Mouse (Mus musculus) ovary, adult 18-20 months (tissue): ENCODE measurements around the gene Arhgap28.

Experiments
- DNase-seq: peaks from one replicate; pipeline ENCODE4 v3.0.0; 2022; ENCODE audit warnings: low spot score, mixed read lengths

Gene Arhgap28

DNA sequence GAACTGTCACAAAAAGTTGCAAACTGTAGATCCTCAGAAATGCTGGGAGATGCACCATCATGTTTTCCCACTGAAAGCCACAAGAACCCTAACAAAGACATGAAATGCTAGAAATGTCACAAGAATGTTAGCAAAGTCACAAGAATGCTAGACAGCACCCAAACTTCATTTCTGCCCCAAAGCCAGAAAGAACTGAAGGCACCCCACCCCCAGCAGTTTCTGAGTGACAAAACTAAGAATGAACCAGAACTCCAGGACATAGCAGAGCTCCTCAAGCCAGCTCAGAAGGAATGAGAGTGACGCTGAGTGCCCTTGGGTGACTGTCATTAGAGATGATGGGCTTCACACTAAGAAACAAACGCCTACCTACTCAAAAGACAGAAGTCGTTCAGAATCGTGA is 68.4 kb downstream of the Arhgap28 start:
- no peak for DNase-seq

DNA sequence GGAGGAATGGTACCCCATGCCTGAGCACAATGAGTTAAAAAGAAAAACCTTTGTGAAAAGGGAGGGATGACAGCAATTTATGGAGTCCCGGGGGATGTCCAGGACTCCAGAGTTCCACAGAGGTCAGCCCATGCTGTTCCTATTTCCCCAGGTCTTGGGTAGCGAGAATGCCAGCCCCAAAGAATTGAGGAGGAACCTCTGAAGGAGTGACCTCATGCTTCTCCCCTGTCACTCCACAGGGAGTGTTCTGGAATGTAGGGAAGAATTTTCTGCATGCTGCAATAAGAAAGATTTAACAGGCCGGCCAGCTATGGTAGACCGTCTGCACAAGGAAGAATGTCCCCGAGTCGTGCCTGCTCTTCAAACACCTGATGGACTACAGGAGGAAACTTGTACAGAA is 72.5 kb downstream of the Arhgap28 start:
- DNase-seq: no peak

DNA sequence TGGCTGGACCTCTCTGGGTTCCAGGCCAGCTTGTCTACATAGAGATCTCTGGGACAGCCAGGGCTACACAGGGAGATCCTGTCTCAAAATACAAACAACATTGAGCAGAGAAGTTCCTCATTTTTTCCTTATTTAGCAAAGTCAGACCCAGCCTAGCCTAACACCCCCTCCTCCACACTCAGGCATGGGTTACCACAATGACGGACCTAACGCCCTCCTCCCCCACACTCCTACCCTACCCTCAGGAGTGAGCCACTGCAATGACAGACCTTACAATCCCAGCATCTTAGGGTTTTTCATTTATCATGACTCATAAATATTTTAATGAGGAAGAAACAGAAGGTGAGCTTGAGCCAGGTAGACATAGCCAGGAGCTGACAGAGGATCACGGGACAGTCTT is 73.0 kb downstream of the Arhgap28 start:
- no peak for DNase-seq

DNA sequence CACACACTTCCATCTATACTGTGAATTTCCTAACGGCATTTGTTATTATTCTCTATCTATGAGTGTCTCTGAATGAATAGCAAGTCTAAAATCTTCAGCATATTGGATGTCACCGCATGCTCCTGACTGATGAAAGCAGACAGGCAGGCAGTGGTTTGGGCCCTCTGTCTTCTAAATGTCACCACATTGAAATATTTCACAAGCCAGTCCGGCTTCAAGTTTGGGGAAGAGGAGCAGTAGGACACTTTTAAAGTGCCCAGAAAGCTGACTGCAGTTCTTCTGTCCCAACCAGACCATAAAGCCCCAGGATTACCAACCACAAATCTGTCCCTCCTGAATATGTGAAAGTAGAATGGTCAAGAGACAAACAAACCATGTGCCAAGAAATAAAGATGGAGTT is 73.5 kb downstream of the Arhgap28 start:
- DNase-seq: no peak

DNA sequence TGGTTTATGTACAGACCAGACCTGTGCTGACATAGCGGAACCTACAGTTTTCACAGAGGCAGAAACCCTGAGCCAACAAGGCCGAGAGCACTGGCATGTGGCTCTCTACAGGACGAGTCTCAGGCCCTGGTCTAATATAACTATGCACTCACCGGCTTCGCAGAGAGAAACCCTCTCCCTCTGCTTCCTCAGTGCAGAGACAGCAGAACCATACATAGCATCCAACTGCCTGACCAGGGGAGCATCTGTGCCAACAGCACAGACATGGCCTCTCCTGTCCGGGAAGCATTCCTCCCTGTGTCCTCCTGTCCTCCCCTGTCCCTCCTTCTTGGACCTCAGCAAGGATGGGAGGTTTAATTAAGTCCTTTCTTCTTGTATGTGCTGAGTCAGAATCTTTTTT is 75.6 kb downstream of the Arhgap28 start:
- DNase-seq: no peak

DNA sequence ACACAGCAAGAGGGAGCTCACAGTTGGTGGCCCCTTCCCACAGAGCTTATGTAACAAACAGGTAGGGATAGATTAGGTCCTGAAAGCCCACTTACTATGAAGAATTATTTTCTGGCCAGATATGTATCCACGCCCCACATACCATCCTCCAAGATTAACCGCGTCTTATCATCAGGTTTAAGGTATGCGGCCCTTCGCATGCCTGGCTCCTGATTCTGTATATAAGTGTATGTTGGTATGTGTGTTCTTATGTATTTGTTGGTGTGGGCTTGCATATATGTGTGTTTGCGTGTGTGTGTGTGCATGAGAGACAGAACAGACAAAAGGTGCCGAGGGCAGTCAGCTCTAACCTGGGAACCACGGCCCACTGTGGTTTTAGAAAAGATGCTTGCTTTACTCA is 76.1 kb downstream of the Arhgap28 start:
- DNase-seq: no peak

DNA sequence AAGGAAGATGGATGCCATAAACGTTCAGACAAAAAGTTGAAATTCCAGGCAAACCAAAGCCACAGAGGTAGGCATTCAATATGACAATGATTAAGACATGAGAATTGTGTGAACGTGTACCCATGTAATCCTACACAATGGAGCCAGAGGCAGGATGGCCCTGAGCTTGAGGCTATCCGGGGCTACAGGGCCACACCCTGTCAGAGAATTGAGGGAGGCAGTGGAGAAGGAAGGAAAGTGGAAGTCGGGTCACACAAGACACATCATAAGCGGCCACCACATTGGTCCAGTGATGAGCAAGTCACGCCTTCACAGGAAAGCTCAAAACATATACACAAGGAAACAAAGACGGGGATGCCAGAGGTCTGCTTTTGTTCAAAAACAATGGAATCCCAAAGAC is 84.0 kb downstream of the Arhgap28 start:
- DNase-seq: no peak

DNA sequence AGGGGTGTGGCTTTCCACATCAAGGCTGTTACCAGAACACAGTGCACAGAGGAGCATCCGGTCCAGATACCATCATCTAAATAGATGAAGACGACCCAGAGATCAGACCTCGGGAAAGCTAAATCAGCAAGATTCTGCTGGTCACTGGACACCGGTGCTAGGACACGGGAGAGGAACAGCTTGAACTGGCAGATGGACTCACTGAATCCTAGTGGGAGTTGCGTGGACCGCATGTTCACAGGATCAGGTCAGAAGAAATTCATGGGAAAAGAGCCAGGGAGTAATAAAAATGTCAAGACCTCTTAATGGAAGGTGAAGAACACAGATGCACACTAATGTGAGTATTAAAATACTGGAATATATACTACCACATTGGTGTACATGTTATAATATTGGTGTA is 85.7 kb downstream of the Arhgap28 start:
- no peak for DNase-seq

DNA sequence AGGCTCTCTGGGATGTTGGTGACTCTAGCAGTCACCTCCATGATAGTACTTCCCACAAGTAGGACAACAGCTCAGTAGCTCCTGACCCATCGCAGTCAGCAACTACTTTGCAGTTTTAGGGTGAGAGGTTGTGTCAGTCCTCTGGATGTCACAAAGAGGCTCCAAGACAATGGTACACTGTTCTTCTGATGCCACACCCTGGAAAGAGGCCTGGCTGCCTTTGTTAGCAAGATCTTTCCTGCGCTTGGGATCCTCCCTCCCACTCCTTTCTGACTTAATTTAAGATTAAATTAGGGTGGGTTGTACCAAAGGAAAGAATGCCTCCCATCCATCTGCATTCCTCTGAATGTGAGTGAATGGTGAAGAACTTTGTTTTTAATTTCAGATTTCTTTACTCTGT is 87.0 kb downstream of the Arhgap28 start:
- DNase-seq: no peak

DNA sequence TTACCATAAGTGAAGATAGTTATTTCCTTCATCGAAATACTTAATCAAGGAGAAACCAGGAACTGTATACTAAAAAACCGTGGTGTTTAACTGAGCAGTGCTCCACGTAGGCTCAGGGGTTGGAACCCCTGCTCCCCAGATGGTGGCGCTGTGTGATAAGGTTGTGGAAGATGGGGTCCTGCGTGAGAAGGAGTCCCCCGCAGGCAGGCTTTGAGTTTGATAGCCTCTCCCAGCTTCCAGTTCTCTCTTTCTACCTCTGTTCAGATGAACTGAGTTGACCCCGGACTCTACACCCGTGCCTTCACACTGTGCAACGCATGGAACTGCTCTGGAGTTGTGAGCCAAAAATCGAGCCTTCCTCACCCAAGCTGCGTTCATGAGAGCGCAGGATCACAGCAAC is 91.3 kb downstream of the Arhgap28 start:
- no peak for DNase-seq

DNA sequence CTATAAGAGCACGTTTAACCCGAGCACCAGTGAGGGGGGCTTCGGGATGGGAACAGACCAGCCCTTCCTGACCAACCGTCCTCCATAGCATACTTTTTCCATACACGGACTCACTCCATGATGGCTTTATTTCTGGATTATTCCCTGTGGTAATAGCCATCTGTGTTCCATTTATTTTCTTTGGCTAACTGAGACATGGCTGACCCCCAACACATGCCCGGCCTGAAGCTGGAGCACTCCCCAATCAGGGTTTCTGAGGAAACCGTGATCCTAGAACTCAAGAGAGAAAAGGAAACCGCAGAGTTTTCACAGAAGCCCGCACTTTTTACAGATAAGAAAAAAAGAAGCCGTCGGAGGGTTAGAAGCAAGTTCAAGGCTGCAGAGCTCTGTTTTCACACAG is 91.9 kb downstream of the Arhgap28 start:
- DNase-seq: no peak

DNA sequence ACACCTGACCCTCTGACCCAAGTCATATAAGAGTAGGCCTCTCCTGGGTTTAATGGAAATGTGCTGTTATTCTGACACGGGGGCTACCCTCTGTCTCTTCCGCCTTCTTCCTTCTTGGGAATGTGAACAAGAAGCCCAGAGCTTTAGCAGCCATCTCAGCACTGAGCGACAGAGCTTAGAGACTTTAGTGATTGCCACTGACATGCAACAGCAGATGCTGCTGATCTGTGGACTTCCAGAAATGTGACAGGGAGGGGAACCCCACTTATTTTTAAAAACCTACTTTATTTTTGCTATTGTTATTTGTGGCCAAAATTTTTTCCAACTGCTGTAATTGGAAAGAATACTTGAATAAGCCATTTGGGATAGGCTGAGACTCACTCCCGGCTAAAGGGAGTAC is 95.4 kb downstream of the Arhgap28 start:
- DNase-seq: no peak

DNA sequence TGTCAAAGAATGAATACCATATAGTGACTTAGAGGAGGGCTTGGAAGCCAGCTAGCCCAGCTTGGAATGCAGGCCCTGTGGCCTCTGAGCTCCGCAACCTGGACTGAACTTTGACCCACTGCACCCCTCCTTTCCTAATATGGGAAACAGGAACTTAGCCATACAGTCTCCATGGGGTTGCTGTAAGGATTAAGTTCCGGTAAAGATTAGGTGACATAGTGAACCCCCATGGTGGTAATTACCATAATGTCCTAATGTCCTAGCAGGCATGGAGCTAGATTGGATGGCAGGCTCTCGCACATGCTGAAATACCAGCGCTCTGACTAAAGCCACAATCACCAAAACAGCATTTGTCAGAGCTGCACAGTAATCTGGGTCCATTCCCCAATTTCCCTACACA is 95.8 kb downstream of the Arhgap28 start:
- DNase-seq: no peak

DNA sequence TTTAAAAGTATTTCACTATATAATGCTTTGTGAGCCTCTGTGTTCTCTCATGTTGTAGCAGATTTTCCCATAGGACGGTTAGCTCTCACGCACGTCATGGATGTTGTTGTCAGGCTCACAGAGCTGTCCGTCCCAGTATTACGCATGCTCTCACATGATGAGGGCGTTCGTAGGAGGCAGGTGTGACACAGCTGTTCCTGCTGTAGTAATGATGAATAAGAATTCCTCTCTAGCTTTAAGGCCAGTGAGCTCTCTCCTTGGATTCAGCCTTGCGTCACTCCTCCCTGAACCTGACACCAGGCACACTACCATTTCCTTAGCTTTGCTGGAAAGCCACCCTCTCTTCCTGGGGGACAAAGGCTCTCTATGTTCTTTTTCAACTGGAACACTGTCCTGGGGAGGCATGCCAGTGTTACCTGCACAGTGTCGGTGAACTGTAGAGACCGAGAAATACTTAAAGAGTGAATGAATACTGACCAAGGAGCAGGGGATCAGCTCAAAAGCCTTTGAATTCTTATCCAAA is 96.3 kb downstream of the Arhgap28 start:
- no peak for DNase-seq

DNA sequence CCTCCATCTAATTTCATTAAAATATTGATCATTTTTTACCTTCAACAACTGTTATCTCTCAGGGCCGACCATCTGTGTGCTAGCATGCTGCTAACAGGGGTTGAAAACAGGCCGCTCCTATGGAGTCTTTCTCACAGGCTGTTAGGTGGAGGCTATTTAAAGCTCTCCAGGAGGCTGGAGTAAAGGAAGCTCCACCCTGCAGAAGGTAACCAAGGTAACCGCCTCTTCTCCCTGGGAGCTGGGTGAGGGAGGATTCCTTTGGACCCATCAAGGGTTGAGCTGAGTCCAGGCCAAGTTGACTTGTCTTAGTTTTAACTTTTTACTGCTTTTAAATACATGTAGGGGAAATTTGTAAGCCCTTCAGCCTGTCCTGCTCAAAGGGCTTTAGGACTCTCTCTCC is 97.7 kb downstream of the Arhgap28 start:
- DNase-seq: no peak

DNA sequence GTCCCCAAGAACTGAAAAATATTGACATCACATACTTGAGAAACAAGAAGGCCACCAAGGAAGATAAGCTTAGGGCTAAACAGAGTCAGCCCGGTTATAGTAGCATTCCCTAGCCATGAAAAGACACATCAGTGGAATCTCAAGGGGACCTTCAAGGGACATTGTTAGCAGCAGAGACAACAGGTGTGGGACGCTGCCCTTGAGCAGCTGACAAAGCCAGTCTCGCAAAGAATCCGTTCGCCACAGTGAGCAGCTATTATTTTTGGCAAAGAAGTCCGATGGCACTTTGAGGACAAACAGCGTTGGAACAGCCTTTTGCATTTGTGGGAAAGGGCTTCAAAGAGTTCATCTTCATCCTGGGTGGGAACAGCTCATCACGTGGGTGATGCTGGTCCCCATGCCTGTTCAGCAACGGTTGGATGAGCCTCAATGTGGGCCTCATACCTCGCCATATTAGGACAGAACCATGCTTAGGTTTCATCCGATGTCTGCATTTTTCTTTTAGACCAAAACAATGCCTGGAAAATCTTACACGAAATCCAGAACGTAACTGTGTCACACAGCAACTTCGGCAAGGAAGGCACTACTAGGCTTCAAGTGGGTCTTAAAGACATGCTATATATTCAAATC is 99.5 kb downstream of the Arhgap28 start:
- no peak for DNase-seq

DNA sequence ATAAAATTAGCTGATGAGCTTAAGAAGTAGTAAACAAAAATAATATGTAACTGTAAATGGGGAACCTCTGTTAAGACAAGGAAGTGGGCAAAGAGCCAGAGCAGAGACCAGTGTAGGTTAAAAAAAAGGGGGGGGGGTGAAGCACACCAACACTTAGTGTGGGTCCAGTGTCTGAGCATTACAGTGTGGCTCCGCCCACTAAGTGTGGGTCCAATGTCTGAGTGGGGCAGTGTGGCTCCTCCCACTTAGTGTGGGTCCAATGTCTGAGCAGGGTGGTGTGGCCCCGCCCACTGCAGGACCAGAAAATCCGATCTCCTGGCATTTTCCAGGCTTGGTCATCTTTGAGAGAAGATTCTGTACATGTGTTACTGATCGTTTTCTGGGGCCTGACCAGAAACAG is 101.1 kb downstream of the Arhgap28 start:
- DNase-seq: no peak

DNA sequence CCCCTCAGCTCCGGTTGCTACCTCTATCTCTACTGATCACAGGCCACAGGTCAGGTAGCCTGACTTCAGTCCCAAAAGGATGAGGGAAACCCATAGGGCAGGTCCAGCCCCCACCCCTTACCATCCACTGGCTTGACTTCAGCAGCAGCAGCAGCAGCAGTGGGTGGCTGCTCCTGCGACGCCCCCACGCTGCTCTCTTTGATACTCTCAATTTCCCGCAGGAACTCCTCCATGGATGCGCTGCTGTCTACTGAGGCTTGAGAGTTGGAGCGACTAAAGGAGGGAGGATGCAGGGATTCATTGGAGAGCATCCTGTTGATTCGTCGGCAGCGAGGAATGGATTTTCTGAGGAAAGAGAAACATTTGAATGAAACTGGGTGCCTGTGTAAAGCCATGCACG is 102.8 kb downstream of the Arhgap28 start:
- DNase-seq: no peak

DNA sequence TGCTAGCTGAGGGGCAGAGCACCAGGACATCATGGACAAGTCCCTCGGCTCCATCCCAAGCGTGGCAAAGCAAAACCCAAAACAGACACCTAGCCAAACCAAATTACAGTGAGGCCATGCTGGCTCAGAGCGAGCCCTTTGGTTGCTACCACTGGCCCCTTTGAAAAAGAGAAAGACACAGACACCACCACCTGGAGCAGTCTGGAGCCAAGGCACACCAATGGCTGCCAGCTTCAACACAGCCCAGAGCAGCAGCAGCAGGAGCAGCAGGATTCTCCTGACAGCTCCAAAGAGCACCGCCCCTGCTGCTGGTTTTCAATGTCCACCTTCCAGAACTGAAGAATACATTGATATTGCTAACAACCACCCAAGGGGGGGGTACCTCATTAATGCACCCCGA is 104.5 kb downstream of the Arhgap28 start:
- no peak for DNase-seq

DNA sequence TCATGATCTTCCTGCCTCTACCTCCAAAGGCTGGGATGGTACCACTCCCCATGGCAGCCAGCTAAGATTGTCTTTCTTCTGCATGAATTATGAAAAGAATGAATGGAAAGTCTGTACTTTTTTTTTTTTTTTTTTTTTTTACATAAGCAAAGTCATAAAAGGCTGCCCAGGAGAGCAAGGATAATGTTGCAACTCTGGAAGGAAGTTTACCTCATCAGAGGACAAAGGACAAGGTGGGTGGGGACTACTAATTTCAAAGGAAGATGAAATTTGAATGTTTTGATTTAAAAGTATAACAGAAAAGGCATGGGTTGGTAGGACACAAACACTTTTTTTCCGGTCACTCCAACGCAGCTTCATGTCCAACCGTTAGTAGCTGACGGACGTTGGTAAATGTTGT is 107.5 kb downstream of the Arhgap28 start:
- no peak for DNase-seq

DNA sequence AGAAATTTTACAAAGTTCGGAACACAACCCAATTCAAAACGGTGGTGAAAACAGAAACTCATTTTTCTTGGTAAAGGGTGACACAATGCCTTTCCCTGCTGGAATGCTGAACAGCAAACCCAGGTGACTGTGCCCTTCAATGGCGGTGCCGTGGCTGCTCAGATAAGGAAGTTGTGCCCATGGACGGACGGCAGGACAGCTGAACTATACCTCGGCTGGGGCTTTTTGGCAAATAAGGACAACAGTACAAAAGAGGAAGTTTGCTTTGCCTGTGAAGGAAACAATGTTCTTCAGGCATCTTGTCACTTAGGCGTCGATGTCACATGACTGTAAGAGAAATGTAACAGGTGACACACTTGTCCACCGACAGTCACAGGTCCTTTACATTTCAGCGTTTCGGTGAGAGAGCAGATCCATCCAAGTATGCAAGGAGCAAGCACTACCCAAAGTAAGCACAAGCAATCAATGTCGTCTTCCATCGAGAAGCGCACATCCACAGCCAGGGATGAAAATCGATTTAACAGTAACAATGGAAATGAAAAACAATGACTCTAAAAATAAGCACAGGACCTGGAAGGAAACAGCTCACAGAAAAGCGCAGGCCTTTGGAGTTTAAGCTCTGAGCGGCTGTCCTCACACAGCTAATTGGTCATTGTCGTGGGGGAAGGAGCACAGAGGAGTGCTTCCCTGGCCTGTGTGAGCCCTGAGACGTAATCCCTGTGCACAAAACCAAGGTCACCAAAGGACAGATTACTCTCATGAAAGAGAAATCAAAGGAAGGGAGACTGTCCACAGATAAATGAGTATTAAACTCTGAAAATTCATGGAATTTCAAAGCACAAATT is 114.2 kb downstream of the Arhgap28 start:
- no peak for DNase-seq

DNA sequence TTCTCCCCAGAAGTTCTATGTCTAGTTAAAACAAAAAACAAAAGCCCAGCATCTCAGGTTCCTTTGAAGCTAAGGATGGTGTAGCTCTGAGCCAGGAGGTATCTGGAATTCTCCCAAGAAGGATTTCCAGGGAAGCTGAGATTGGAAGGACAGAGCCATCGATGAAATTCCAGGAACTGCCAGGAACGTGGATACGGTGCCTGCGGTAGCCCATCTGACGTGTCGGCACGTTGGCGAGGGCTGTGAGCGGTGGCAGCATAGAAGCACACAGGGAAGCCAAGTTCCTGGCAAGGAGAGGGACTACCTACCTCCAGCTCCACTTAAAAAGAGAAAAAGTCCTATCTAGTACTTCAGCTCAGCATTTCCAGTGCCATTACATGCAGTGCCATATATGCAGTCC is 115.8 kb downstream of the Arhgap28 start:
- no peak for DNase-seq

DNA sequence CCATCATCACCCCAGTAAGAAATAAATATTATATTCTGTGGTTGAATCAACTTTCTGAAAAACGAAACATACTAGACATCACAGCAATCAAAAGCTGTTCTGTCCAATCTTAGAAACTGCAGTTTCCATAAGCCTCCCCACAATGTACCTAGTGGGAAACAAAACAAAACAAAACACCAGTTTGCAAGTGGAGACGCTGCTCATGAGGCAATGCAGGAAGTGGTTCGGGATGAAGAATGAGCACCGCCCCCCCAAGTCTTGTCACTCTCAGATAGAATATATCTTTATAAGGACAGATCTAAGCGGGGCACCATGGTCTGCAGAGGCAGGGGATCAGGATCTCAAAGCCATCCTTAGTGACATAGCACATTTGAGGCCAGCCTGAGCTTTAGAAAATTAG is 117.6 kb downstream of the Arhgap28 start:
- DNase-seq: no peak

DNA sequence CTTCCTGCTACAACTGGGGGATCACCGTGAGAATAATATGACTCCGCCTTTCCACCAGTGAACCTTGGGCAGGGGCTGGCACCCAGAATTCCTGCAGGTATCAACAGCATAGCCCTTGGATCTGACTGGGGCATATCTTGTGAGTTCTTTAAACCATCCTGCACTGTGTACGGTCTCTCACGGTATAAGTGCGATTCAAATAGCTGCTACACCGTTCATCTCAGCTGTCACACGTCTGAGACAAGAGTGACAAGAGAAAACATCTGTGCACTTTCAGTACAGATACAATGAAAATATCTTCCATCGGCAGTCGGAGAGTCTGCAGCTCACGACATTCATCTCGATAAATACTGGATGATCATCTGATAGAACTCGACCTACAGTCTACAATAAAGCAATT is 126.3 kb downstream of the Arhgap28 start:
- DNase-seq: no peak
